Mouse (Mus musculus) myocyte (in vitro differentiated cells): ENCODE measurements at regions not wholly inside any gene's neighbourhood (a gene's known extent, or its start where the extent isn't known, plus 50 kb on each side); places are given as distances from the start of the nearest gene placed in this dataset.

Source experiments
- H3K27me3 ChIP-seq: one replicate; pipeline ENCODE4 v1.6.1; 2011; ENCODE audit not compliant: control insufficient read depth, insufficient read depth, insufficient read length
- H3K36me3 ChIP-seq: one replicate; pipeline ENCODE4 v1.6.1; 2011; ENCODE audit not compliant: control insufficient read depth, insufficient read depth
- H3K4me2 ChIP-seq: one replicate; pipeline ENCODE4 v1.6.1; 2011; ENCODE audit warnings: low read depth, control low read depth
- H3K4me3 ChIP-seq: one replicate; pipeline ENCODE4 v1.5.1; 2011; ENCODE audit warnings: mild to moderate bottlenecking, control low read depth, moderate library complexity
- H3K79me2 ChIP-seq: one replicate; pipeline ENCODE4 v1.6.1; 2011; ENCODE audit not compliant: control insufficient read depth, insufficient read depth
- H3ac ChIP-seq: one replicate; pipeline ENCODE4 v1.6.1; 2011; ENCODE audit not compliant: control insufficient read depth, insufficient read length
- CEBPB ChIP-seq: IDR thresholded peaks from 2 replicates; pipeline ENCODE4 v1.6.1; 2011; ENCODE audit warnings: mild to moderate bottlenecking, moderate library complexity; ENCODE audit not compliant: poor library complexity, insufficient read depth, severe bottlenecking
- E2F4 ChIP-seq: IDR thresholded peaks from one replicate; pipeline ENCODE4 v1.6.1; 2011; ENCODE audit warnings: mild to moderate bottlenecking, control low read depth, moderate library complexity; ENCODE audit not compliant: insufficient read depth
- MAX ChIP-seq: IDR thresholded peaks from one replicate; pipeline ENCODE4 v1.6.1; 2011; ENCODE audit warnings: low read depth, mild to moderate bottlenecking, control low read depth
- MYOD1 ChIP-seq, 3 experiments: IDR thresholded peaks; one replicate each; pipeline ENCODE4 v1.6.1; 2011; ENCODE audit warnings: control low read depth in 2 of 3, low read depth in 2 of 3, mild to moderate bottlenecking in 2 of 3, moderate library complexity in 1 of 3; ENCODE audit not compliant: insufficient read length in 2 of 3, control insufficient read depth in 1 of 3
- MYOG ChIP-seq, 3 experiments: IDR thresholded peaks; one replicate each; pipeline ENCODE4 v1.6.1; 2011; ENCODE audit warnings: control low read depth in 2 of 3, low read depth in 2 of 3, mild to moderate bottlenecking in 2 of 3; ENCODE audit not compliant: insufficient read length in 2 of 3, control insufficient read depth in 1 of 3, insufficient read depth in 1 of 3
- POLR2A ChIP-seq: IDR thresholded peaks from one replicate; pipeline ENCODE4 v1.6.1; 2011; ENCODE audit warnings: low read depth, mild to moderate bottlenecking, control low read depth, moderate library complexity; ENCODE audit not compliant: insufficient read length
- POLR2AphosphoS2 ChIP-seq: IDR thresholded peaks from one replicate; pipeline ENCODE4 v1.6.1; 2011; ENCODE audit warnings: low read depth, control low read depth; ENCODE audit not compliant: insufficient read length
- REST ChIP-seq: IDR thresholded peaks from one replicate; pipeline ENCODE4 v1.6.1; 2011; ENCODE audit warnings: mild to moderate bottlenecking, control low read depth, moderate library complexity; ENCODE audit not compliant: insufficient read depth, insufficient read length
- SRF ChIP-seq: IDR thresholded peaks from one replicate; pipeline ENCODE4 v1.6.1; 2011; ENCODE audit warnings: low read depth; ENCODE audit not compliant: control insufficient read depth, insufficient read length
- TCF12 ChIP-seq: IDR thresholded peaks from one replicate; pipeline ENCODE4 v1.6.1; 2011; ENCODE audit warnings: mild to moderate bottlenecking, control low read depth; ENCODE audit not compliant: poor library complexity, insufficient read depth, severe bottlenecking
- TCF3 ChIP-seq: IDR thresholded peaks from one replicate; pipeline ENCODE4 v1.6.1; 2011; ENCODE audit warnings: low read depth, control low read depth; ENCODE audit not compliant: insufficient read length
- USF1 ChIP-seq: IDR thresholded peaks from one replicate; pipeline ENCODE4 v1.6.1; 2011; ENCODE audit warnings: low read depth, mild to moderate bottlenecking, control low read depth, moderate library complexity

DNA sequence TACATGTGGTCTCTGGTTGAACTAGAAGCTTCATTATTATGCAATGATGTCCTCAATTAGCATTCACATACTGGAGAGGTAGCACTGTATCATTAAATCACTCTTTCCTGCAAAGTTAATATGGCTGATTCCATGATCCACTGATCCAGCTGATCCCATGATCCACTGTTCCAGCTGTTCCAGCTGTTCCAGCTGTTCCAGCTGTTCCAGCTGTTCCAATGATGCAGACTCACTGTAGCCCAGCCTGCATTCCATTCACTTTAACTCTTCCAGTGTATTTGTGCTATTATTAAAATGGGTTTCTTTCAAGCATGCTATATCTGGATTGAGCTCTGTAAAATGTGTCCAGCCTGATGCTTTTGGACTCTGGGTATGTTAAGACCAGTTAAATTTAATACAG, 136.8 kb downstream of the Thbs2 start:
- no peaks in the 10 kb centered on the region for H3K27me3 ChIP-seq
- H3K79me2 ChIP-seq: no peaks in the 10 kb centered on the region
- no peak overlapping the region for H3K4me3 ChIP-seq
- H3ac ChIP-seq: no peak overlapping the region
- no peaks in the 10 kb centered on the region for H3K36me3 ChIP-seq
- no peak for TF ChIP-seq MYOG (IDR thresholded peaks at IDR 0.05; ENCODE audit: control insufficient read depth in 1 of 3, insufficient read depth in 1 of 3, insufficient read length in 2 of 3, low read depth in 2 of 3)
- no peak for TF ChIP-seq TCF3
- no peak for TF ChIP-seq POLR2A
- TF ChIP-seq SRF: no peak
- peak in 2 of 3 experiments; percentile 54 to 75 for TF ChIP-seq MYOD1 (IDR thresholded peaks at IDR 0.05; ENCODE audit: control insufficient read depth in 1 of 3, insufficient read length in 2 of 3, low read depth in 2 of 3)
- TF ChIP-seq TCF12: peak; percentile 40
- no peak for TF ChIP-seq CEBPB
- no peak overlapping the region for H3K4me2 ChIP-seq

- no peaks in the 10 kb centered on the region for H3K79me2 ChIP-seq
- TF ChIP-seq SRF (no peak), MYOD1 (IDR thresholded peaks at IDR 0.05; ENCODE audit: control insufficient read depth in 1 of 3, insufficient read length in 2 of 3, low read depth in 2 of 3) (no peak), POLR2A (no peak), REST (no peak), CEBPB (no peak), POLR2AphosphoS2 (no peak), E2F4 (no peak), TCF12 (no peak), TCF3 (no peak), MYOG (IDR thresholded peaks at IDR 0.05; ENCODE audit: control insufficient read depth in 1 of 3, insufficient read depth in 1 of 3, insufficient read length in 2 of 3, low read depth in 2 of 3) (no peak), USF1 (no peak), MAX (no peak)
- H3K4me2 ChIP-seq: no peak overlapping the region
- no peak overlapping the region for H3K4me3 ChIP-seq
- no peaks in the 10 kb centered on the region for H3K36me3 ChIP-seq
- H3ac ChIP-seq: no peak overlapping the region
- no peaks in the 10 kb centered on the region for H3K27me3 ChIP-seq
These were observed 140.8 kb downstream of the Thbs2 start for GRCm38 (mm10) chr17:14553195-14553594.

DNA sequence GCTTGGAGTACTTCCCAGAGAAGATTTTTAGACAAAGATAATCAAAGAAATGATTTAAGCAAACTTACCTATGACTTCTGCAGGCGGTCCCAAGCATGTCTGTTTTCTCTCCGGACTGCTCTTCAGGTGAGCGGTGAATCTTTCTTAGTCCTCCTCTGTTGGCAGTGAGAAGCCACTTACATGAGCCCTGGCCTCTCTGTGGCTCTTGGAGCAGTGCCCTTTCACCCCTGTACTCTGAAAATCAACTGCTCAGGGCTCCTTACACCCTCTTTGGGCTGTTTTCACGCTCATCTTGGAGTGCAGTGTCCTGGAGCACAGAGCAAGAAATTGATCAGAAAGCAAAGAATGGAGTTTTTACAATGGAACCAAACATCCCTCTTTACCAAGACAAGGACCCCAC, 142.0 kb downstream of the Thbs2 start:
- H3K4me2 ChIP-seq: no peak overlapping the region
- H3K4me3 ChIP-seq: no peak overlapping the region
- H3ac ChIP-seq: no peak overlapping the region
- no peaks in the 10 kb centered on the region for H3K27me3 ChIP-seq
- TF ChIP-seq E2F4: no peak
- no peaks in the 10 kb centered on the region for H3K36me3 ChIP-seq
- no peaks in the 10 kb centered on the region for H3K79me2 ChIP-seq

DNA sequence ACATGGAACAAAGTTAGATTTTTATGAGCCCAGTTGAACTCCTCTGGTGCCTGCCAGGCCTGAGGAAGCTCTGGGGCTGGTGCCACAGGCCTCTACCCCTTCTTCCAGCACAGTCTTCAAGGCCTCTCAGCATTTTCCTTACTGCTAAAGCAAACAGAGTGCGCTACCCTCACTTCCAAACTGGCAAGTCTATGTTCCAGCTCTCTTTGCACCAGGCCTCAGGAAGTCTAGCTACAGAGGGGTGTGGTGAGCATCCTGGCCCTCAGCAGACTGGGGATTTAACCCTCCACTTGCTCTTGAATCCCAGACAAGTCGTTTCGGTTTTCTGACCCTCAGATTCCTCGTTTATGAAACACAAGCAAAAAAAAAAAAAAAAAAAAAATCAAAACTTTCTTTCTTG, 142.4 kb downstream of the Thbs2 start:
- Histone ChIP-seq H3K4me2 (no peak overlapping the region), H3K27me3 (no peaks in the 10 kb centered on the region), H3K36me3 (no peaks in the 10 kb centered on the region), H3ac (no peak overlapping the region), H3K79me2 (no peaks in the 10 kb centered on the region), H3K4me3 (no peak overlapping the region)
- no peak for TF ChIP-seq E2F4
- TF ChIP-seq POLR2AphosphoS2: no peak
- no peak for TF ChIP-seq TCF3
- TF ChIP-seq MAX: no peak
- no peak for TF ChIP-seq REST
- TF ChIP-seq MYOG (IDR thresholded peaks at IDR 0.05; ENCODE audit: control insufficient read depth in 1 of 3, insufficient read depth in 1 of 3, insufficient read length in 2 of 3, low read depth in 2 of 3): no peak
- TF ChIP-seq USF1: no peak
- no peak for TF ChIP-seq POLR2A

DNA sequence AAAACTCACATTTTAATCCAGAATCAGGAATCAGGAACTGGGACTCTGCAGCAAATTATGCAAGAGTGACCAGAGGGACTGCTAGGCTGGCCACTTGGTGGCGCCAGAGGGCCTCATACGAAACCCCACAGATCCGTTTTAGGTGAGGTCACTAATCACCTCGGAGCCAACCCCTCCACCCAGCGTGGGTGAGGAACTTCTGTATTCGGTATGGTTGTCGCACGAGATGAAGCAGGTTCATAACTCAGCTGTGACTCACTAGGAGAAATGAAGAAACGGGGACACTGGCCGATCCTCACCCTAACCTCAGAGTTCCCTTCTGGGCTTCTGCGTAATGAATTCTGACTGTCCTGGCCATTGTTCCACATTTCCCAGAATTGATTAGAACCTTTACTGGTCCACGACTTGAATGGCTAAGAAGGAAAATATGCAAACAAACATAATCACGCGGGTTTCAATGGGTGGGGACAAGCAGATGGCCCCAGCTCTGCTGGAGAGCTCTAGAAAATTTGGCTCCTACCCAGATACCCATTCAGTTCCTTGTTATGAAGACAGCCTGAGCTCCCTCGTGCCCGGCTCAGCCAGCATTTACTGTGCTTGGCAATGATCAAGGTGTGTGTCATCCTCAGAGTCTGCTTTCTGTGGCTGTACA, 148.1 kb downstream of the Thbs2 start:
- Histone ChIP-seq H3ac (no peak overlapping the region), H3K79me2 (no peaks in the 10 kb centered on the region), H3K4me2 (peak overlapping the region; percentile 53), H3K4me3 (peak overlapping the region; percentile 5), H3K27me3 (no peaks in the 10 kb centered on the region), H3K36me3 (no peaks in the 10 kb centered on the region)
- TF ChIP-seq E2F4 (no peak), MYOG (IDR thresholded peaks at IDR 0.05; ENCODE audit: control insufficient read depth in 1 of 3, insufficient read depth in 1 of 3, insufficient read length in 2 of 3, low read depth in 2 of 3) (no peak), MYOD1 (IDR thresholded peaks at IDR 0.05; ENCODE audit: control insufficient read depth in 1 of 3, insufficient read length in 2 of 3, low read depth in 2 of 3) (no peak), TCF3 (no peak), SRF (no peak), POLR2A (no peak), POLR2AphosphoS2 (no peak), REST (no peak), TCF12 (no peak), CEBPB (no peak), MAX (no peak), USF1 (no peak)
